Mouse (Mus musculus) olfactory bulb, adult 2 months (tissue): ENCODE measurements at regions not wholly inside any gene's neighbourhood (a gene's known extent, or its start where the extent isn't known, plus 50 kb on each side); places are given as distances from the start of the nearest gene placed in this dataset.

Source experiments
- CTCF ChIP-seq: fragments of 200-500 bp; IDR thresholded peaks from 2 replicates; pipeline ENCODE4 v1.5.1; 2012; ENCODE audit warnings: low read depth, mild to moderate bottlenecking, low read length, moderate library complexity; ENCODE audit not compliant: insufficient read depth
- POLR2A ChIP-seq: fragments of 200-500 bp; IDR thresholded peaks from 2 replicates; pipeline ENCODE4 v1.6.1; 2012; ENCODE audit warnings: mild to moderate bottlenecking, low read depth, low read length, moderate library complexity; ENCODE audit not compliant: insufficient read depth

- no peak for TF ChIP-seq POLR2A
- no peak for TF ChIP-seq CTCF
Observed at GRCm38 (mm10) chr16:49431902-49432301, 267.1 kb upstream of the Ift57 start.
